Mouse (Mus musculus) liver, adult 2 months (tissue): ENCODE measurements at regions not wholly inside any gene's neighbourhood (a gene's known extent, or its start where the extent isn't known, plus 50 kb on each side); places are given as distances from the start of the nearest gene placed in this dataset.

ENCODE experiments used
- CTCF ChIP-seq: fragments of 200-500 bp; IDR thresholded peaks from 2 replicates; pipeline ENCODE4 v1.5.1; 2011; ENCODE audit warnings: low read depth, low read length, control low read depth
- POLR2A ChIP-seq: fragments of 200-500 bp; IDR thresholded peaks from 2 replicates; pipeline ENCODE4 v1.6.1; 2011; ENCODE audit warnings: low read length, control low read depth; ENCODE audit not compliant: insufficient read depth; ENCODE audit errors: extremely low read depth

- no peak for TF ChIP-seq POLR2A
- TF ChIP-seq CTCF: no peak
These were observed 576.4 kb upstream of the Nox3 start for GRCm38 (mm10) chr17:4272456-4272855.
